Mouse (Mus musculus) stomach, postnatal 0 days (tissue): ENCODE results near the gene Jhy.

ENCODE experiments used
- CTCF ChIP-seq: IDR thresholded peaks from 2 replicates; pipeline ENCODE4 v1.5.1; 2016; ENCODE audit warnings: antibody characterized with exemption, low read depth, mild to moderate bottlenecking, moderate library complexity
- EP300 ChIP-seq: optimal IDR thresholded peaks from 2 replicates; pipeline ENCODE3; 2016; ENCODE audit warnings: antibody characterized with exemption

DNA sequence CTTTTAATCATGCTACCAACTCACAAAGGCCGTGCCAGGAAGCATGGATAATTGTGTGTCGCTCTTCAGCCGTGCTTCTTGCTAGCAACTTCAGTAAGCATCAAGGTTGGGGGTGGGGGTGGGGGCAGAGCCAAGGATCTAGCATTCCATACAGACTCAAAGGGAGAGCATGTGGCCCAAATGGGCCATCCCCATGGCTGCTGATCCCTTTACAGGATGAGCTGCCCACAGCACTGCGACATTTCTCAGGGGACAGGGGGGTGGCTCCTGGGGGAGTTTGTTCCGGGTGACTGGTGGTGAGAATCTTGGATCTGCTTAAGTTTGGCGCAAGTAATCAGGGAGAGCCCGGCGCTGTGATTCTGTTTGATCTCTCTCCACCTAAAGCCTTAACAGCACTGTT, 56.5 kb downstream of the Jhy start:
- no peak for TF ChIP-seq CTCF
- TF ChIP-seq EP300 = no peak
